Mouse (Mus musculus) MEL (cell line): ENCODE results near the gene Map3k21. TPM values are rescaled to one million over a fixed set of nuclear protein-coding genes. Genes with fewer than 3 reads are reported as not detected.
A peak's percentile ranks its signal among the peaks of the same experiment; 100 is the strongest.

ENCODE experiments used
- DNase-seq: peaks from one replicate; pipeline ENCODE4 v3.0.0; 2011; ENCODE audit warnings: low read depth, low spot score
- H3K27ac ChIP-seq: 2 replicates; pipeline ENCODE4 v1.5.1; 2012; ENCODE audit warnings: low read depth, mild to moderate bottlenecking, control low read depth, low read length, moderate library complexity; ENCODE audit not compliant: control insufficient read depth
- H3K27me3 ChIP-seq, 2 experiments: fragments of 150-350 bp in 1 of 2; sonication (generic) in 1 of 2; 2 replicates each; pipeline ENCODE4 v1.6.1; 2012; ENCODE audit warnings: low read length in 2 of 2, mild to moderate bottlenecking in 2 of 2, improper control_type of control experiment in 1 of 2, moderate library complexity in 1 of 2; ENCODE audit not compliant: insufficient read depth in 2 of 2, control insufficient read depth in 1 of 2
- H3K36me3 ChIP-seq, 2 experiments: 2 replicates each; pipeline ENCODE4 v1.6.1; 2012 to 2014; ENCODE audit warnings: low read length in 2 of 2, improper control_type of control experiment in 1 of 2, inconsistent platforms in 1 of 2, mild to moderate bottlenecking in 1 of 2; ENCODE audit not compliant: insufficient read depth in 2 of 2, control insufficient read depth in 1 of 2
- H3K4me1 ChIP-seq, 2 experiments: fragments of 150-350 bp in 1 of 2; sonication (generic) in 1 of 2; 2 replicates each; pipeline ENCODE4 v1.6.1; 2012; ENCODE audit warnings: low read length in 2 of 2, improper control_type of control experiment in 1 of 2, mild to moderate bottlenecking in 1 of 2; ENCODE audit not compliant: insufficient read depth in 2 of 2, control insufficient read depth in 1 of 2
- H3K4me3 ChIP-seq, 2 experiments: fragments of 150-350 bp in 1 of 2; sonication (generic) in 1 of 2; 2 replicates each; pipeline ENCODE4 v1.5.1; 2012; ENCODE audit warnings: low read depth in 2 of 2, low read length in 2 of 2, mild to moderate bottlenecking in 2 of 2, moderate library complexity in 2 of 2, control low read depth in 1 of 2, improper control_type of control experiment in 1 of 2; ENCODE audit not compliant: control insufficient read depth in 1 of 2, insufficient read depth in 1 of 2
- H3K79me2 ChIP-seq: 2 replicates; pipeline ENCODE4 v1.6.1; 2012; ENCODE audit warnings: mild to moderate bottlenecking, low read length, moderate library complexity; ENCODE audit not compliant: control insufficient read depth, poor library complexity, insufficient read depth
- H3K9ac ChIP-seq: 2 replicates; pipeline ENCODE4 v1.6.1; 2012; ENCODE audit warnings: low read depth, mild to moderate bottlenecking, control low read depth, low read length, moderate library complexity; ENCODE audit not compliant: control insufficient read depth, poor library complexity, severe bottlenecking
- H3K9me3 ChIP-seq: fragments of 150-350 bp; sonication (generic); replicated peaks from 2 replicates; pipeline ENCODE4 v1.6.1; 2012; ENCODE audit warnings: mild to moderate bottlenecking, low read length, improper control_type of control experiment, moderate library complexity; ENCODE audit not compliant: insufficient read depth
- BHLHE40 ChIP-seq: IDR thresholded peaks from 2 replicates; pipeline ENCODE4 v1.6.1; 2012; ENCODE audit warnings: low read depth, mild to moderate bottlenecking, inconsistent platforms, low read length, improper control_type of control experiment, borderline replicate concordance
- CHD1 ChIP-seq: IDR thresholded peaks from 2 replicates; pipeline ENCODE4 v1.6.1; 2012; ENCODE audit warnings: low read depth, mild to moderate bottlenecking, inconsistent platforms, low read length, improper control_type of control experiment
- CHD2 ChIP-seq: IDR thresholded peaks from 2 replicates; pipeline ENCODE4 v1.6.1; 2011; ENCODE audit warnings: low read length, improper control_type of control experiment
- CTCF ChIP-seq, 3 experiments: IDR thresholded peaks in 2 of 3; conservative IDR thresholded peaks in 1 of 3; 2 replicates each; pipeline ENCODE4 v1.5.1; 2011 to 2012; ENCODE audit warnings: low read length in 3 of 3, low read depth in 2 of 3, mild to moderate bottlenecking in 2 of 3, improper control_type of control experiment in 1 of 3, inconsistent platforms in 1 of 3, mixed read lengths in 1 of 3, moderate library complexity in 1 of 3; ENCODE audit not compliant: control insufficient read depth in 1 of 3, insufficient read depth in 1 of 3, poor library complexity in 1 of 3, severe bottlenecking in 1 of 3
- E2F4 ChIP-seq: IDR thresholded peaks from 2 replicates; pipeline ENCODE4 v1.6.1; 2011; ENCODE audit warnings: low read depth, low read length, improper control_type of control experiment, borderline replicate concordance
- GABPA ChIP-seq: IDR thresholded peaks from 2 replicates; pipeline ENCODE4 v1.6.1; 2012; ENCODE audit warnings: low read depth, mild to moderate bottlenecking, inconsistent platforms, low read length, improper control_type of control experiment, moderate library complexity
- GATA1 ChIP-seq: IDR thresholded peaks from 2 replicates; pipeline ENCODE4 v1.6.1; 2011; ENCODE audit warnings: low read depth, low read length, improper control_type of control experiment
- HCFC1 ChIP-seq: IDR thresholded peaks from 2 replicates; pipeline ENCODE4 v1.6.1; 2012; ENCODE audit warnings: low read depth, mild to moderate bottlenecking, inconsistent platforms, low read length, improper control_type of control experiment, moderate library complexity
- JUND ChIP-seq: IDR thresholded peaks from 2 replicates; pipeline ENCODE4 v1.6.1; 2011; ENCODE audit warnings: low read depth, mild to moderate bottlenecking, improper control_type of control experiment, low read length
- KAT2A ChIP-seq: conservative IDR thresholded peaks from 2 replicates; pipeline ENCODE4 v1.6.1; 2012; ENCODE audit warnings: low read depth, low read length, improper control_type of control experiment, inconsistent platforms
- MAFK ChIP-seq: IDR thresholded peaks from 2 replicates; pipeline ENCODE4 v1.6.1; 2011; ENCODE audit warnings: low read depth, mild to moderate bottlenecking, low read length, improper control_type of control experiment, borderline replicate concordance
- MAX ChIP-seq: IDR thresholded peaks from 2 replicates; pipeline ENCODE4 v1.6.1; 2011; ENCODE audit warnings: low read length, improper control_type of control experiment
- MAZ ChIP-seq: IDR thresholded peaks from 2 replicates; pipeline ENCODE4 v1.6.1; 2012; ENCODE audit warnings: low read depth, mild to moderate bottlenecking, inconsistent platforms, low read length, improper control_type of control experiment
- MEF2A ChIP-seq: IDR thresholded peaks from 2 replicates; pipeline ENCODE4 v1.6.1; 2014; ENCODE audit warnings: low read depth, mild to moderate bottlenecking, inconsistent platforms, low read length, improper control_type of control experiment; ENCODE audit not compliant: poor library complexity, insufficient replicate concordance, severe bottlenecking; ENCODE audit errors: extremely low read depth
- MYB ChIP-seq: IDR thresholded peaks from 2 replicates; pipeline ENCODE4 v1.6.1; 2011; ENCODE audit warnings: mild to moderate bottlenecking, low read depth, low read length, improper control_type of control experiment
- NELFE ChIP-seq: IDR thresholded peaks from 2 replicates; pipeline ENCODE4 v1.6.1; 2011; ENCODE audit warnings: low read depth, low read length, improper control_type of control experiment
- NRF1 ChIP-seq: IDR thresholded peaks from 2 replicates; pipeline ENCODE4 v1.6.1; 2014; ENCODE audit warnings: low read depth, mild to moderate bottlenecking, inconsistent platforms, low read length, improper control_type of control experiment, moderate library complexity; ENCODE audit not compliant: poor library complexity, insufficient read depth, severe bottlenecking
- POLR2A ChIP-seq, 2 experiments: IDR thresholded peaks; 2 replicates each; pipeline ENCODE4 v1.6.1; 2011 to 2012; ENCODE audit warnings: low read length in 2 of 2, mild to moderate bottlenecking in 2 of 2, control low read depth in 1 of 2, improper control_type of control experiment in 1 of 2, low read depth in 1 of 2, moderate library complexity in 1 of 2; ENCODE audit not compliant: control insufficient read depth in 1 of 2, insufficient read depth in 1 of 2, poor library complexity in 1 of 2
- POLR2AphosphoS5 ChIP-seq: IDR thresholded peaks from 2 replicates; pipeline ENCODE4 v1.6.1; 2012; ENCODE audit warnings: low read depth, borderline replicate concordance, mild to moderate bottlenecking, inconsistent platforms, low read length, moderate library complexity, mixed read lengths
- RAD21 ChIP-seq: IDR thresholded peaks from 2 replicates; pipeline ENCODE4 v1.6.1; 2011; ENCODE audit warnings: mild to moderate bottlenecking, low read depth, low read length, improper control_type of control experiment
- RCOR1 ChIP-seq: IDR thresholded peaks from 2 replicates; pipeline ENCODE4 v1.6.1; 2012; ENCODE audit warnings: low read depth, mild to moderate bottlenecking, inconsistent platforms, low read length, improper control_type of control experiment
- SIN3A ChIP-seq: IDR thresholded peaks from 2 replicates; pipeline ENCODE4 v1.6.1; 2012; ENCODE audit warnings: low read length, improper control_type of control experiment, inconsistent platforms
- SMC3 ChIP-seq: IDR thresholded peaks from 2 replicates; pipeline ENCODE4 v1.6.1; 2011; ENCODE audit warnings: low read depth, low read length, improper control_type of control experiment
- TAL1 ChIP-seq: IDR thresholded peaks from 2 replicates; pipeline ENCODE4 v1.6.1; 2012; ENCODE audit warnings: mild to moderate bottlenecking, inconsistent platforms, low read length, moderate library complexity, mixed read lengths
- TCF12 ChIP-seq: IDR thresholded peaks from 2 replicates; pipeline ENCODE4 v1.6.1; 2014; ENCODE audit warnings: low read depth, mild to moderate bottlenecking, inconsistent platforms, low read length, improper control_type of control experiment, moderate library complexity
- USF1 ChIP-seq: IDR thresholded peaks from 2 replicates; pipeline ENCODE4 v1.6.1; 2014; ENCODE audit warnings: low read depth, mild to moderate bottlenecking, inconsistent platforms, low read length, improper control_type of control experiment, moderate library complexity
- USF2 ChIP-seq, 2 experiments: IDR thresholded peaks; 2 replicates each; pipeline ENCODE4 v1.6.1; 2011 to 2012; ENCODE audit warnings: improper control_type of control experiment in 2 of 2, low read length in 2 of 2, borderline replicate concordance in 1 of 2, inconsistent platforms in 1 of 2, low read depth in 1 of 2, mild to moderate bottlenecking in 1 of 2; ENCODE audit not compliant: insufficient read depth in 1 of 2
- ZC3H11A ChIP-seq: IDR thresholded peaks from 2 replicates; pipeline ENCODE4 v1.6.1; 2012; ENCODE audit warnings: low read depth, mild to moderate bottlenecking, inconsistent platforms, low read length, improper control_type of control experiment
- ZMIZ1 ChIP-seq: IDR thresholded peaks from 2 replicates; pipeline ENCODE4 v1.6.1; 2012; ENCODE audit warnings: low read depth, mild to moderate bottlenecking, inconsistent platforms, low read length, improper control_type of control experiment, moderate library complexity
- ZNF384 ChIP-seq: IDR thresholded peaks from 2 replicates; pipeline ENCODE4 v1.6.1; 2012; ENCODE audit warnings: low read depth, mild to moderate bottlenecking, inconsistent platforms, low read length, improper control_type of control experiment
- polyA plus RNA-seq, 2 experiments: library from polyadenylated mRNA; stranded (reverse) in 1 of 2; unstranded in 1 of 2; fragments of >175 nt in 1 of 2; fragments of >200 nt in 1 of 2; gene quantifications; 2 replicates each; pipeline versions ENCODE4 v1.2.1 to v1.2.4; 2012; ENCODE audit warnings: low replicate concordance in 2 of 2, low read depth in 1 of 2; ENCODE audit not compliant: insufficient read length in 2 of 2, insufficient read depth in 1 of 2, missing spikeins in 1 of 2
- total RNA-seq: library from RNA; depleted of rRNA; stranded (reverse); fragments of 300-350 nt; gene quantifications from 2 replicates; pipeline ENCODE4 v1.2.3, GENCODE M21; 2012

Gene Map3k21
- total and polyA plus RNA-seq, 3 experiments, result not detected

DNA sequence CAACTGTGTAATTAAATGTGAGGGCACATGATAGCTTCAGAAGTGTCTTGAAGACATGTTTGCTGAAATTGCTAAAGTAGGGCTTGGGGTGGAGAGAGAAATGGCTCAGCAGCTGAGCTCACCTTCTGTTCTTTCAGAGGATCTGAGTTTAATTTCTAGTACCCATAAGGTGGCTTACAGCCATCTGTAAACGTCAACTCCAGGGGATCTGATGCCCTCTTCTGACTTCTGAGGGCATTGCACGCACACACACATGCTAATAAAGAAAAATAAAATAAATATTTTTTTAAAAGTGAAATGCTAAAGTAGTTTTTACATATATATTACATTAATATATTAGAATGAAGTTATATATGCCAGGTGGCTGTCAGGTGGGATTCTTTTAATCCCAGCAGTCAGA, 9.1 kb upstream of the Map3k21 start:
- H3K27me3 ChIP-seq, result no peaks in the 10 kb centered on the region
- H3K9me3 ChIP-seq, result no peaks in the 10 kb centered on the region
- H3K9ac ChIP-seq, result no peak overlapping the region
- peaks cover 7% of the 10 kb centered on the region in 2 experiments; a peak in 2 of 4 replicates for H3K4me1 ChIP-seq
- no peaks in the 10 kb centered on the region for H3K79me2 ChIP-seq
- peak; percentile 33 for DNase-seq
- no peak for TF ChIP-seq TCF12
- TF ChIP-seq MAX, result no peak
- TF ChIP-seq E2F4, result no peak
- no peak for TF ChIP-seq KAT2A
- peak; percentile 32 for TF ChIP-seq SMC3
- TF ChIP-seq HCFC1, result no peak
- peak; percentile 41 to 47 (median 41) for TF ChIP-seq CTCF (IDR thresholded peaks at IDR 0.05 in 2 of 3, conservative IDR thresholded peaks at IDR 0.05 in 1 of 3; ENCODE audit: control insufficient read depth in 1 of 3, insufficient read depth in 1 of 3, low read depth in 2 of 3, low read length in 3 of 3, poor library complexity in 1 of 3, severe bottlenecking in 1 of 3)
- no peak for TF ChIP-seq USF1
- no peak for TF ChIP-seq POLR2AphosphoS5
- no peak for TF ChIP-seq GATA1
- no peak for TF ChIP-seq BHLHE40
- no peak for TF ChIP-seq ZC3H11A
- peak; percentile 47 for TF ChIP-seq RAD21
- H3K36me3 ChIP-seq, result no peaks in the 10 kb centered on the region; a peak in 1 of 4 replicates
- H3K27ac ChIP-seq, result no peak overlapping the region
- no peak overlapping the region for H3K4me3 ChIP-seq

DNA sequence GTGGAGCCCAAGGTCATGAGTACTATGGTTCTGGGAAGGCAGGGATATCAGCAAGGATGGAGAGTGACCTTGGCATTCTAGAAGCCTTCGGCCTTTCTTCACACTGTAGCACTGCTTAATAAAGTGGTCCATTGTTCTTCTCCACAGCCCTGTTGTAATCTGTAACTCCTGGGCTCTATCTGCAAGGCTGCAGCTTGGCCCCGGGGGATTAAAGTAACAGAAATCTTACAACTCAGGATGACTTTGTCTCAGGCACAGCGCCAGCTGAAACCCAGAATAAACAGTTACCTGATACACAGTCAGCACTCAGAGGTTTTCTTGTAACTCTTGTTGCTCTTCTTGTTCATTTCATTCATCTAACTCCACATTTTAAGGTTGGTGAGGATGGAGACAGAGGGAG, 7.7 kb upstream of the Map3k21 start:
- Histone ChIP-seq H3K4me1 (peaks cover 7% of the 10 kb centered on the region in 2 experiments; a peak in 2 of 4 replicates), H3K79me2 (no peaks in the 10 kb centered on the region), H3K4me3 (no peak overlapping the region), H3K9me3 (no peaks in the 10 kb centered on the region), H3K27me3 (no peaks in the 10 kb centered on the region), H3K9ac (no peak overlapping the region), H3K36me3 (no peaks in the 10 kb centered on the region; a peak in 1 of 4 replicates), H3K27ac (no peak overlapping the region; the same call in 1 of the 2 replicates)
- DNase-seq, result peak; percentile 48
- TF ChIP-seq CHD2, result no peak
- TF ChIP-seq RCOR1, result no peak; the same call in 1 of the 2 replicates
- no peak for TF ChIP-seq CTCF (IDR thresholded peaks at IDR 0.05 in 2 of 3, conservative IDR thresholded peaks at IDR 0.05 in 1 of 3; ENCODE audit: control insufficient read depth in 1 of 3, insufficient read depth in 1 of 3, low read depth in 2 of 3, low read length in 3 of 3, poor library complexity in 1 of 3, severe bottlenecking in 1 of 3)
- TF ChIP-seq MYB, result no peak
- no peak for TF ChIP-seq HCFC1
- TF ChIP-seq NRF1, result no peak
- TF ChIP-seq JUND, result no peak
- TF ChIP-seq ZMIZ1, result no peak
- no peak for TF ChIP-seq ZNF384
- no peak for TF ChIP-seq SIN3A
- TF ChIP-seq SMC3, result no peak
- TF ChIP-seq USF2 (IDR thresholded peaks at IDR 0.05; ENCODE audit: borderline replicate concordance in 1 of 2, insufficient read depth in 1 of 2, low read depth in 1 of 2, low read length in 2 of 2), result no peak
- no peak for TF ChIP-seq USF1
- peak; percentile 38; the same call in 1 of the 2 replicates for TF ChIP-seq GATA1
- no peak for TF ChIP-seq MAZ
- TF ChIP-seq E2F4, result no peak
- TF ChIP-seq NELFE, result no peak
- no peak for TF ChIP-seq MAFK
- TF ChIP-seq BHLHE40, result no peak
- no peak for TF ChIP-seq ZC3H11A
- TF ChIP-seq TCF12, result peak; percentile 40; the same call in 1 of the 2 replicates
- no peak for TF ChIP-seq CHD1
- TF ChIP-seq MEF2A, result no peak
- TF ChIP-seq GABPA, result no peak
- TF ChIP-seq TAL1, result peak; percentile 13; the same call in 1 of the 2 replicates
- TF ChIP-seq POLR2A (IDR thresholded peaks at IDR 0.05; ENCODE audit: control insufficient read depth in 1 of 2, insufficient read depth in 1 of 2, low read depth in 1 of 2, low read length in 2 of 2, poor library complexity in 1 of 2), result no peak
- no peak for TF ChIP-seq POLR2AphosphoS5
